Mouse (Mus musculus) stomach, embryonic 14.5 days (tissue): ENCODE data around the gene Shb. TPM values are rescaled to one million over a fixed set of nuclear protein-coding genes. Genes with fewer than 3 reads are reported as not detected.

Experiments
- ATAC-seq: fragments of 200-750 bp; cut with Nextera tagmentation; 2 replicates; pipeline ENCODE4 v1.8.0; 2017; ENCODE audit warnings: low read depth, moderate TSS enrichment; ENCODE audit not compliant: insufficient number of reproducible peaks, insufficient read depth, low FRiP score
- H3K27ac ChIP-seq: fragments of 300-500 bp; sonication (generic); 2 replicates; pipeline ENCODE4 v1.5.1; 2014; ENCODE audit warnings: mild to moderate bottlenecking, low read length, moderate library complexity, mixed read lengths
- H3K27me3 ChIP-seq: fragments of 300-500 bp; sonication (generic); 2 replicates; pipeline ENCODE4 v1.6.1; 2014; ENCODE audit warnings: low read length, control low read depth, mixed read lengths; ENCODE audit not compliant: control insufficient read depth, insufficient read depth
- H3K36me3 ChIP-seq: fragments of 300-500 bp; sonication (generic); 2 replicates; pipeline ENCODE4 v1.6.1; 2014; ENCODE audit warnings: mild to moderate bottlenecking, control low read depth, low read length, moderate library complexity, mixed read lengths; ENCODE audit not compliant: control insufficient read depth, insufficient read depth
- H3K4me1 ChIP-seq: fragments of 300-500 bp; sonication (generic); 2 replicates; pipeline ENCODE4 v1.6.1; 2014; ENCODE audit warnings: low read length, control low read depth, mixed read lengths; ENCODE audit not compliant: control insufficient read depth, insufficient read depth
- H3K4me2 ChIP-seq: fragments of 300-500 bp; sonication (generic); replicated peaks from 2 replicates; pipeline ENCODE4 v1.6.1; 2014; ENCODE audit warnings: low read depth, low read length, control low read depth
- H3K4me3 ChIP-seq: fragments of 300-500 bp; sonication (generic); 2 replicates; pipeline ENCODE4 v1.5.1; 2014; ENCODE audit warnings: low read depth, low read length, control low read depth
- H3K9ac ChIP-seq: fragments of 300-500 bp; sonication (generic); replicated peaks from 2 replicates; pipeline ENCODE4 v1.6.1; 2014; ENCODE audit warnings: low read depth, mild to moderate bottlenecking, control low read depth, low read length, moderate library complexity, mixed read lengths
- H3K9me3 ChIP-seq: fragments of 300-500 bp; sonication (generic); 2 replicates; pipeline ENCODE4 v1.6.1; 2016; ENCODE audit warnings: low read depth, low read length, control low read depth; ENCODE audit not compliant: control insufficient read depth
- WGBS: fragments of 180-500 bp; shearing (Covaris S2); extraction: QIAGEN DNeasy Blood & Tissue Kit; methylation state at CpG from one replicate; pipeline ENCODE4 v1.1.7; 2014; 5-methylcytosine and 5-hydroxymethylcytosine counted together
- polyA plus RNA-seq: library from polyadenylated mRNA; unstranded; fragments of >200 nt; fragmentation: Nextera tagmentation; extraction: Ambion mirVana; gene quantifications from 2 replicates; pipeline ENCODE4 v1.2.1, GENCODE M21; 2014

Gene Shb
- polyA plus RNA-seq, 1 experiment from 2014 or later, result 4.4 TPM

GRCm38 (mm10) chr4:45513791-45514293, 18.4 kb downstream of the Shb start:
- Histone ChIP-seq H3K4me2 (peak overlapping the region; percentile 32), H3K9ac (no peak overlapping the region), H3K9me3 (no peaks in the 10 kb centered on the region), H3K27me3 (no peaks in the 10 kb centered on the region), H3K36me3 (no peaks in the 10 kb centered on the region), H3K4me3 (no peak overlapping the region), H3K4me1 (peaks cover 47% of the 10 kb centered on the region), H3K27ac (peak overlapping the region; percentile 72)
- ATAC-seq, result peak; percentile 86
- WGBS, result 2% methylated on average over 10 of the region's 10 CpGs

GRCm38 (mm10) chr4:45513340-45513739, 18.9 kb downstream of the Shb start:
- WGBS, result 55% methylated on average over 2 of the region's 2 CpGs
- no peaks in the 10 kb centered on the region for H3K9me3 ChIP-seq
- peak overlapping the region; percentile 72 for H3K27ac ChIP-seq
- peak; percentile 42; the same call in 1 of the 2 replicates for ATAC-seq
- H3K4me2 ChIP-seq, result peak overlapping the region; percentile 32; the same call in 1 of the 2 replicates
- H3K4me3 ChIP-seq, result no peak overlapping the region
- no peaks in the 10 kb centered on the region for H3K27me3 ChIP-seq
- peaks cover 52% of the 10 kb centered on the region for H3K4me1 ChIP-seq
- no peaks in the 10 kb centered on the region for H3K36me3 ChIP-seq
- H3K9ac ChIP-seq, result no peak overlapping the region

- Histone ChIP-seq H3K4me2 (no peak overlapping the region), H3K9me3 (no peaks in the 10 kb centered on the region), H3K36me3 (no peaks in the 10 kb centered on the region), H3K9ac (no peak overlapping the region), H3K27me3 (no peaks in the 10 kb centered on the region), H3K27ac (no peak overlapping the region), H3K4me1 (peaks cover 65% of the 10 kb centered on the region), H3K4me3 (no peak overlapping the region)
- 48% methylated on average over 6 of the region's 6 CpGs for WGBS
- peak; percentile 34; the same call in 1 of the 2 replicates for ATAC-seq
Measured at GRCm38 (mm10) chr4:45510163-45510562, 22.1 kb downstream of the Shb start.

- 93% methylated on average over 4 of the region's 4 CpGs for whole genome bisulfite sequencing
- Histone ChIP-seq H3K27ac (no peak overlapping the region), H3K36me3 (no peaks in the 10 kb centered on the region), H3K4me1 (peaks cover 57% of the 10 kb centered on the region), H3K9ac (no peak overlapping the region), H3K27me3 (no peaks in the 10 kb centered on the region), H3K9me3 (no peaks in the 10 kb centered on the region), H3K4me3 (no peak overlapping the region), H3K4me2 (no peak overlapping the region)
- ATAC-seq, result no peak
Measured at GRCm38 (mm10) chr4:45509416-45509815, 22.9 kb downstream of the Shb start.

GRCm38 (mm10) chr4:45508469-45508868, 23.8 kb downstream of the Shb start:
- Histone ChIP-seq H3K4me3 (no peak overlapping the region), H3K9ac (no peak overlapping the region), H3K36me3 (no peaks in the 10 kb centered on the region), H3K27me3 (no peaks in the 10 kb centered on the region), H3K4me2 (no peak overlapping the region), H3K4me1 (peaks cover 48% of the 10 kb centered on the region), H3K9me3 (no peaks in the 10 kb centered on the region), H3K27ac (peak overlapping the region; percentile 48; the same call in 1 of the 2 replicates)
- ATAC-seq, result no peak
- WGBS, result 46% methylated on average over 6 of the region's 6 CpGs

- WGBS, result 64% methylated on average over 1 of the region's 1 CpGs
- Histone ChIP-seq H3K4me1 (peaks cover 40% of the 10 kb centered on the region), H3K9me3 (no peaks in the 10 kb centered on the region), H3K27ac (peak overlapping the region; percentile 48; the same call in 1 of the 2 replicates), H3K4me2 (no peak overlapping the region), H3K27me3 (no peaks in the 10 kb centered on the region), H3K36me3 (no peaks in the 10 kb centered on the region), H3K4me3 (no peak overlapping the region), H3K9ac (no peak overlapping the region)
- no peak for ATAC-seq
Measured at GRCm38 (mm10) chr4:45507476-45507875, 24.8 kb downstream of the Shb start.

GRCm38 (mm10) chr4:45507039-45507438, 25.2 kb downstream of the Shb start:
- Histone ChIP-seq H3K4me2 (no peak overlapping the region), H3K27ac (peak overlapping the region; percentile 39; the same call in 1 of the 2 replicates), H3K9me3 (no peaks in the 10 kb centered on the region), H3K36me3 (no peaks in the 10 kb centered on the region), H3K4me3 (no peak overlapping the region), H3K27me3 (no peaks in the 10 kb centered on the region), H3K9ac (no peak overlapping the region), H3K4me1 (peaks cover 44% of the 10 kb centered on the region)
- 0 out of 2 replicates have a peak, but pooled peaks have one; percentile 10 for ATAC-seq
- 27% methylated on average over 9 of the region's 9 CpGs for WGBS

- peaks cover 49% of the 10 kb centered on the region for H3K4me1 ChIP-seq
- H3K27ac ChIP-seq, result peak overlapping the region; percentile 39; the same call in 1 of the 2 replicates
- H3K4me2 ChIP-seq, result no peak overlapping the region
- H3K36me3 ChIP-seq, result no peaks in the 10 kb centered on the region
- no peak overlapping the region for H3K4me3 ChIP-seq
- no peak for ATAC-seq
- no peaks in the 10 kb centered on the region for H3K9me3 ChIP-seq
- WGBS, result 39% methylated on average over 5 of the region's 5 CpGs
- H3K9ac ChIP-seq, result no peak overlapping the region
- H3K27me3 ChIP-seq, result no peaks in the 10 kb centered on the region
Measured at GRCm38 (mm10) chr4:45506613-45507012, 25.7 kb downstream of the Shb start.

- ATAC-seq, result no peak
- H3K27me3 ChIP-seq, result no peaks in the 10 kb centered on the region
- H3K9me3 ChIP-seq, result no peaks in the 10 kb centered on the region
- no peak overlapping the region for H3K4me2 ChIP-seq
- 85% methylated on average over 2 of the region's 2 CpGs for WGBS
- no peak overlapping the region for H3K4me3 ChIP-seq
- H3K9ac ChIP-seq, result no peak overlapping the region
- no peak overlapping the region for H3K27ac ChIP-seq
- peaks cover 49% of the 10 kb centered on the region for H3K4me1 ChIP-seq
- no peaks in the 10 kb centered on the region for H3K36me3 ChIP-seq
Measured at GRCm38 (mm10) chr4:45505671-45506070, 26.6 kb downstream of the Shb start.
